Mouse (Mus musculus) left cerebral cortex, adult 2 months (tissue): ENCODE measurements around the gene Pdxp. TPM values are rescaled to one million over a fixed set of nuclear protein-coding genes. Genes with fewer than 3 reads are reported as not detected.
A peak's percentile ranks its signal among the peaks of the same experiment; 100 is the strongest.

Experiments
- DNase-seq, 2 experiments: peaks; one replicate each; pipeline ENCODE4 v3.0.0; 2021 to 2022; ENCODE audit warnings: low spot score in 2 of 2, mixed read lengths in 1 of 2; ENCODE audit errors: extremely low spot score in 1 of 2
- H3K27ac ChIP-seq: fragments of 200-600 bp; 2 replicates; pipeline ENCODE4 v1.8.1; 2022
- H3K4me3 ChIP-seq: fragments of 200-600 bp; 2 replicates; pipeline ENCODE4 v1.8.1; 2022
- CTCF ChIP-seq: fragments of 200-600 bp; IDR thresholded peaks from 2 replicates; pipeline ENCODE4 v1.8.1; 2022; ENCODE audit warnings: antibody characterized with exemption, mild to moderate bottlenecking, moderate library complexity
- intact Hi-C: fragments of 180-260 bp; cut with DNase I; formaldehyde crosslinking; loops from one replicate; pipeline ENCODE4 v1.15.1; 2025
- total RNA-seq, 2 experiments: library from RNA; stranded (reverse); gene quantifications; 2 replicates each; pipeline ENCODE4 v1.2.3; 2021

Pdxp gene
- total RNA-seq, 2 experiments from 2014 or later: 165 to 171 TPM

DNA sequence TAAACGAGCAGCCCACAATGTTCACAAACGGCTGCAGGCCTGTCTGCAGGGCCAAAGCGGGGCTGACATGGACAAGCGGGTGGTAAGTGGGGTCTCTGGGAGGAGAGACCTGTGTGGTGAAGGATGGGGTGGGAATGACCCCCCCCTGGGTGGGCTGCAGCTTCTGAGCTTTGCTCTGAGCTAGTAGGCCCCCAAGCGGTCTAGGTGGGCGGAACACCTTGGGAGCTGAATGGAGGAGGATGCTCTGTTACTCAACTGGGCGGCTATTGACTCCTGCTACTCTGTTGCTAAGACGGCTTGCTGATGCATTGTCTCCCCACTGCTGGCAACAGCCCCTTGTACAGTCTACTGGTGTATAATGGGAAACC lies 12.3 kb upstream of the Pdxp start:
- DNase-seq: no peak
- TF ChIP-seq CTCF: no peak; the same call in 1 of the 2 replicates
- Histone ChIP-seq H3K4me3 (no peak overlapping the region), H3K27ac (no peak overlapping the region)
- intact Hi-C loops: no loop called here

GRCm38 (mm10) chr15:78903243-78903642 lies 10.5 kb upstream of the Pdxp start:
- peak; percentile 78 to 87 for DNase-seq
- intact Hi-C loops: no loop called here

DNA sequence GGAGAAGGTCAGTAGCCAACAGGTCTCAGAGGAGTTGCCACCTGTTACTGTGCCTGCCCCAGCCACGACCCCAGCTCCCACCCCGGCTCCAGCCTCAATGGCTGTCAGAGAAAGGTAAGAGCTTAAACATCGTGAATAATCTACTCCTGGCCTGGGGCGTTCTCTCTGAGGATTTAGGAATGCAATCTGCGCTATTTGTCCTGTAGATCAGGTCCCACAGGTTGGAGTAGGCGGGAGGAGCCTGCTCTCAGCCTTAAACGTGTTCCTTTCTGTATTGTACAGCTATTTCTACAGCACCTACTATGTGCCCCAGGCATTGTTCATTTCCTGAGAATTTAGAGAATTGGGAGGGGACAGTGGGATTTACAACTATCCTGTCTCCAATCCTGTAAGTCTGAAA lies 5.3 kb upstream of the Pdxp start:
- DNase-seq: no peak
- TF ChIP-seq CTCF: no peak
- intact Hi-C loops: no loop called here
- no peak overlapping the region for H3K4me3 ChIP-seq
- H3K27ac ChIP-seq: no peak overlapping the region

More at GRCm38 (mm10) chr15:78903243-78903642, 10.5 kb upstream of the Pdxp start:
- peak; percentile 95 for TF ChIP-seq CTCF
- Histone ChIP-seq H3K4me3 (peak overlapping the region; percentile 21; the same call in 1 of the 2 replicates), H3K27ac (no peak overlapping the region)

DNA sequence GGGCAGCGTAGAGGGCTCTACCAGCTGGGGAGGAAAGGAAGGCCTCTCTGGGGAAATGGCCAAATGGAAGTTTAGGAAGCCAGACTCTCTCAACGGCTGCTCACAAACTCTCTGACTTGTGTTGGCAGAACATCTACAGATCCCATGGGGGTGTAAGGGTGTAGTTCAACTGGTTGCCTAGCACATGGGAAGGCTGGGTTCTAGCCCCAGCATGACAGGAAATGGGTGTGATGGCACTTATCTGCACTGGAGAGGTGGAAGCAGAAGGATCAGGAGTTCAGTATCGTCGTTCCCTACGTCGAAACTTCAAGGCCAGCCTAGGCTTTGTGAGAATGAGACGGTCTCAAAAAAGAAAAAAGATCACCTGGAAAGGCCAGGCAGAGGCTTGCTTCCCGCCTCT lies 4.7 kb upstream of the Pdxp start:
- TF ChIP-seq CTCF: no peak
- Histone ChIP-seq H3K4me3 (no peak overlapping the region), H3K27ac (no peak overlapping the region)
- DNase-seq: no peak
- intact Hi-C loops: no loop called here

- Histone ChIP-seq H3K27ac (no peak overlapping the region), H3K4me3 (no peak overlapping the region)
- DNase-seq: no peak
- peak; percentile 44 for TF ChIP-seq CTCF
- intact Hi-C loops: no loop called here
These were observed 1.7 kb upstream of the Pdxp start for GRCm38 (mm10) chr15:78912040-78912439.

DNA sequence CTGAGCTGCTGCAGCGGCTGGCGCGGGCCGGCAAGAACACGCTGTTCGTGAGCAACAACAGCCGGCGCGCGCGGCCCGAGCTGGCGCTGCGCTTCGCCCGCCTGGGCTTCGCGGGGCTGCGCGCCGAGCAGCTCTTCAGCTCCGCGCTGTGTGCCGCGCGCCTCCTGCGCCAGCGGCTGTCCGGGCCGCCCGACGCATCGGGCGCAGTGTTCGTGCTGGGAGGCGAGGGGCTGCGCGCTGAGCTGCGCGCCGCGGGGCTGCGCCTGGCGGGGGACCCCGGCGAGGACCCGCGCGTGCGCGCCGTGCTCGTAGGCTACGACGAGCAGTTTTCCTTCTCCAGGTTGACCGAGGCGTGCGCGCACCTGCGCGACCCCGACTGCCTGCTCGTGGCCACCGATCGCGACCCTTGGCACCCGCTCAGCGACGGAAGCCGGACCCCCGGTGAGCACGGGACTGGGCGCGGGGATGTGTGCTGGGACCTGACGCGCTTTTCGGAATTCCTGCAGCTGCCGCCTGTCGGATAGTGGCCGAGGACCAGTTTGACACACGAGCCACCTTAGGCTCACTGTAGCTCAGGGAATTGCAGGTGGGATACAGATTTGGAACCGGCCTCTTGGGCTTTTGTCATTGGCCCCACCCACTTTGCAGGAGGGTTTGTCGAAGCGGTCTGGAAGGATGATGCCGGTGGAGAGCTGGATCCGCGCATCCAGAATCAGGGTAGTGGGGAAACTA lies 538 bp downstream of the Pdxp start:
- intact Hi-C loops: loop anchor here (2.0 kb wide), 1 partner anchor 15 kb away; no protein-coding TSS in a partner anchor
- DNase-seq: peak; percentile 58 to 68
- Histone ChIP-seq H3K27ac (peak overlapping the region; percentile 89), H3K4me3 (peak overlapping the region; percentile 70)
- TF ChIP-seq CTCF: no peak

DNA sequence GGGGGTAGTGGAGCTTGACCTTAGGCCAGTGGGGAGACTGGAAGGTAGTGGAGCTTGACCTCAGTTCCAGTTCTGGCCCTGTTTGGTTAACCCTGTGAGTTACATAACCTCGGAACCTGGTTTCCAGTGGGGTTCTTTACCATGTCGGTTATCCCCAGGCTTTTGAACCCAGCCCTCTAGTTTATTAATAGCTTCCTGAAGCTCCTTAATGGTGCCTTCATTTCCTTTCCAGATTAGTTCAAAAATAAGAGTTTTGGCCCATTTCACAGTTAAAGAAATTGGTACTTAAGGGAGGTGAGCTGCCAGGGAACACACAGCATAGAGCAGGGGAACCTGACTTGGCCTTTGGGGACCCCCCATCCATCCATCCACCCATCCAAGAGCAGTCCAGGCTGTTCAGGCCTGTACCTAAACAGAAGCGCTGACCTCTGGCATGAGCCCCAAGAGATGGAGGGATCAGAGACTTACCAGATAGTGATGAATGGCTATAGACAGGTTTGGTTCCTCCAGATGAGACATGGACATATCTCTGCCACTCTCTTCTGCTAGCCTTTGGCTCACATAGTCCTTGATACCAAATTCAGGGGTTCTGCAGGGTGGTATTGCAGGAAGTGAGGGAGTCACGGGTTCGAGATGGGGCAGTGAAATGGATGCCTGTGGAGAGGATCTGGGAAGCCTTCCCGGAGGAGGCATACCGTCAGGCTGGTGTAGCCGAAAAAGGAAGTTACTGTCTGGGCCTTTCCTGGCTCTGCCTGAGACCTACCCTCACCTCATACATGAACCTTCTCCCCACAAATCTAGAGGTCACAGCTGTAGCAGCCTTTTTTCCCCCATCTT lies 1.3 kb downstream of the Pdxp start:
- TF ChIP-seq CTCF: no peak
- intact Hi-C loops: loop anchor here (1.0 to 5.0 kb wide), 3 partner anchors 14 to 157 kb away; no protein-coding TSS in a partner anchor
- no peak for DNase-seq
- peak overlapping the region; percentile 89 for H3K27ac ChIP-seq
- H3K4me3 ChIP-seq: peak overlapping the region; percentile 70

GRCm38 (mm10) chr15:78915660-78916017 lies 1.9 kb downstream of the Pdxp start:
- Histone ChIP-seq H3K27ac (peak overlapping the region; percentile 89), H3K4me3 (peak overlapping the region; percentile 70)
- TF ChIP-seq CTCF: peak; percentile 84
- DNase-seq: peak; percentile 63 to 73
- intact Hi-C loops: loop anchor here (1.0 to 5.0 kb wide), 3 partner anchors 13 to 157 kb away; no protein-coding TSS in a partner anchor

- peak in 1 of 2 experiments; percentile 42 for DNase-seq
- Histone ChIP-seq H3K4me3 (peak overlapping the region; percentile 70), H3K27ac (peak overlapping the region; percentile 66; the same call in 1 of the 2 replicates)
- no peak for TF ChIP-seq CTCF
- intact Hi-C loops: loop anchor here (5.0 kb wide), 1 partner anchor 156 kb away; no protein-coding TSS in a partner anchor
These were observed 2.5 kb downstream of the Pdxp start for GRCm38 (mm10) chr15:78916052-78916826.

- no peak for DNase-seq
- H3K27ac ChIP-seq: no peak overlapping the region
- no peak for TF ChIP-seq CTCF
- no peak overlapping the region for H3K4me3 ChIP-seq
- intact Hi-C loops: loop anchor here (5.0 kb wide), 1 partner anchor 154 kb away; no protein-coding TSS in a partner anchor
These were observed 4.4 kb downstream of the Pdxp start for GRCm38 (mm10) chr15:78918126-78918525.

DNA sequence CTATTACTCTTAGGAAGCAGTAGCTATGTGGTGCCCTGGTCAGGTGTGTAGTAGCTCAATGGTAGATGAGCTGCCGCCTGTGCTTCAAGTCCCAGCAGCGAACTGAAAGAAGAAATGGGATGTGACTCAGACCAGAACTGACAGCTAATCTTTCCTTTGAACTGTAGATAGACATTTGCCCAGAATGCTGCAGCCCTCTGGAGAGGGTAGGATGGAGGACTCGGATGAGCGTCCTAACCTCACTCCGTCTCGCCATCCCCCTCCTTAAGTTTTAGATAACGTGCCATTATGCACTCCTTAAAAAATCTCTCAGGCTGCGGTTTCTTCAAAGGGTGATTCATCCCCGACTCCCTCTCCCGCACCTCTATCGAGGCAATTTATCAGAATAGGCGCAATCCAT lies 6.2 kb downstream of the Pdxp start:
- intact Hi-C loops: loop anchor here (5.0 kb wide), 1 partner anchor 152 kb away; no protein-coding TSS in a partner anchor
- no peak overlapping the region for H3K27ac ChIP-seq
- DNase-seq: no peak
- H3K4me3 ChIP-seq: no peak overlapping the region
- no peak for TF ChIP-seq CTCF
